Mouse (Mus musculus) G1E (cell line): ENCODE measurements around the gene Colec11.

ENCODE experiments used
- CTCF ChIP-seq: IDR thresholded peaks from 2 replicates; pipeline ENCODE4 v1.5.1; 2012; ENCODE audit warnings: low read depth, low read length, inconsistent platforms, mixed read lengths
- GATA1 ChIP-seq: IDR thresholded peaks from 2 replicates; pipeline ENCODE4 v1.6.1; 2012; ENCODE audit warnings: borderline replicate concordance, low read length, inconsistent platforms, mixed read lengths
- GATA2 ChIP-seq: IDR thresholded peaks from 2 replicates; pipeline ENCODE4 v1.6.1; 2012; ENCODE audit warnings: low read depth, low read length, inconsistent platforms, borderline replicate concordance
- POLR2AphosphoS5 ChIP-seq: IDR thresholded peaks from 2 replicates; pipeline ENCODE4 v1.6.1; 2012; ENCODE audit warnings: low read depth, low read length, inconsistent platforms; ENCODE audit not compliant: insufficient replicate concordance
- TAL1 ChIP-seq: conservative IDR thresholded peaks from 2 replicates; pipeline ENCODE4 v1.6.1; 2012; ENCODE audit warnings: low read depth, low read length, inconsistent platforms, mixed read lengths

DNA sequence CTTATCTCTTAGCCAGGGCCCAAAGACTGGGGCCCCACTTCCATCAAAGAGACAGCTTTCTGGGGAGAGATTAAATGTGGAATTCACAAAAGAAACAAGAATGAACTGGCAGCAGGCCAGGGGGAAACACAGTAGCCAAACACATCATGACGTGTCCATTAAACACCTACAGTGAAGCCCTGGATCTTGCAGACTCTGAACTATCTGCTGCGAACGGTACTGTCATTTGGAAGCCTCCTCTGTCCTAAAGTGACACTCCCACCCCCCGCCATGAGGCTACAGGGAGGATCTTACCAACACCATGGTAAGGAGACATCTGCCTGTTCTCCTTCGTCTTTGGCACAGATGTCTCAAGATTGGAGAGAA, 1.0 kb downstream of the Colec11 start:
- TF ChIP-seq CTCF: no peak
- no peak for TF ChIP-seq GATA1
- TF ChIP-seq GATA2: no peak
- TF ChIP-seq TAL1: no peak
- no peak for TF ChIP-seq POLR2AphosphoS5
